Mouse (Mus musculus): Measurements from ENCODE around the gene Rhox10.
"Not testable (repeated sequence)": the region's sequence is repeated elsewhere in the genome, so short reads cannot be mapped to it uniquely, and the experiment has no call there.

The Rhox10 gene

DNA sequence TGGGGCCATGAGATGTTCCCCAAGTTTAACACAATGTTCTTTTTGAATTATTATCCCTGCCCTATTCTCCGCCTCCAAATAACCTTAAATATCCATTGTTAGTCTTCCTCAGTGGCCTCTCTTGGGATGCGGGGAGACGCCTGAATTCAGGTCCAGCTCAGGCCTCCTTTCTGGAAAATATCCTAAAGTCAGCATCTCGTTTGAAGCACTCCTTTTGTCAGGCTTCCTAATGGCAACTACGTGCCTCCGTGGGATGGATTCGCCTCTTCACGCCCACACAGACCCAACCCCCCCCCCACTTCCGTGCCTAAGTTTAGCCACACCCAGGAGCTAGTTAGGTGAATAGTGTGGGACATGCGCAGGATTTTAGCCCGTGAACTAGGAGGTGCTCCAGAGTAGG is at the start of gene Rhox10:
Gene Rhox10, plus strand, starts transcription at position 301 of the 400 bp plus-strand sequence.
- DNase-seq (ENCODE audit: low spot score in 2 of 2), result no peak

DNA sequence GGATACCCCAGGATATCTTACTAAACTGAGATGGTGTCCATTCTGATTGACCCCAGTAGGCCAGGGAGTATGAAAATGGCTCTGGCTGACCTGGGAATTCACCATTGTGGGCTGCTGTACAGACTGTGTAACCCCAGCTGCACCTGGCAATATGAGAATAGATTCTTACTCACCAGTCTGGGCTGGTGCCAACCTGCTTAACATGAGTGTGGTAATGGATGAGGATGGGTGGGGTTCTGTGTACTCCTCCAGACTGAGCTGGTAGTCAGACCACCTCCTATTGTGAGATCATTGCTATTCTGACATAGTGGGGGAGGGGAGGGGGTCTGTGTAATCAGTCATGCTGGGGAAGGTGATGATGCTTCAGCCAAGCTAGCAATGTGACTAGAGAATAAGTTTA is 47.7 kb upstream of the Rhox10 start, which contains the start of gene Btg1-ps1:
Gene Btg1-ps1, minus strand, starts transcription at position 219 of the 400 bp plus-strand sequence.
- not testable (repeated sequence) for DNase-seq (ENCODE audit: low spot score in 2 of 2)

DNA sequence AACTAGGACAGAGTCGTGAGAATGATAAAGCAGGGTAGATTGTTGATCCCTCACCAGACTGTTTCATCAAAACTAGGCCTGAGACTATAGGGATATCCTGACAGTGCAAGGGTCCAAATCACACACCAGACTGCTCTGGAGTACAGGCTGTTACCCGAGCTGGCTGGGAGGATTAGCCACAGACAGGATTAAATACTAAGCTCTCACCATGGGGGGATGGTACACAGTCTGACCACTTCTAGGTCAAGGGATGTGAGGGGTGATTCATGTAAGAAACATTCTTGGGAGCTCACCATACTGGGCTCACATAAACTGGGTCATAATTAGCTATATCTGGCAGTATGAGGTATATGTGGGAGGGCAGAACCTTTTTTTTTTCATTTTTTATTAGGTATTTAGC is 32.4 kb upstream of the Rhox10 start:
- DNase-seq (ENCODE audit: low spot score in 2 of 2), result no peak

GRCm38 (mm10) chrX:38039666-38040065 is 26.6 kb upstream of the Rhox10 start:
- DNase-seq (ENCODE audit: low spot score in 2 of 2), result no peak

GRCm38 (mm10) chrX:38043014-38043413 is 23.3 kb upstream of the Rhox10 start, which contains the start of gene Btg1-ps2:
Gene Btg1-ps2 (minus strand): TSS chrX:38043114.
- DNase-seq (ENCODE audit: low spot score in 2 of 2), result not testable (repeated sequence)

DNA sequence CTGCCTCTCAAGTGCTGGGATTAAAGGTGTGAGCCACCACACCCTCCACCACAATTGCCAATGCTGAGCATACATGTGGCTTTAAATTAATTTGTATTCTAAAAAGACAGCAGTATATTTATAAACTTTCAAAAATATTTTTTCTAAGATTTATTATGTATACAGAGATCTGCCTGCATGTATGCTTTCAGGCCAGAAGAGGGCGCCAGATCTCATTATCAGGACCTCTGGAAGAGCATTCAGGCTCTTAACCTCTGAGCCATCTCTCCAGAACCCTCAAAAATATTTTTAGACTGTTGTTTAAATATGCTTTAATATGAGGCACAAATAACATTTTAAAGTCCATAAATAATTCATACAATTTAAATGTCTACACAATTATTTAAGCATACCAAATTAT is 4.7 kb upstream of the Rhox10 start:
- peak in 1 of 2 experiments; percentile 14 for DNase-seq (ENCODE audit: low spot score in 2 of 2)

- peak; percentile 41 to 48 for DNase-seq (ENCODE audit: low spot score in 2 of 2)
Observed at GRCm38 (mm10) chrX:38084226-38084625, 18.0 kb downstream of the Rhox10 start.

DNA sequence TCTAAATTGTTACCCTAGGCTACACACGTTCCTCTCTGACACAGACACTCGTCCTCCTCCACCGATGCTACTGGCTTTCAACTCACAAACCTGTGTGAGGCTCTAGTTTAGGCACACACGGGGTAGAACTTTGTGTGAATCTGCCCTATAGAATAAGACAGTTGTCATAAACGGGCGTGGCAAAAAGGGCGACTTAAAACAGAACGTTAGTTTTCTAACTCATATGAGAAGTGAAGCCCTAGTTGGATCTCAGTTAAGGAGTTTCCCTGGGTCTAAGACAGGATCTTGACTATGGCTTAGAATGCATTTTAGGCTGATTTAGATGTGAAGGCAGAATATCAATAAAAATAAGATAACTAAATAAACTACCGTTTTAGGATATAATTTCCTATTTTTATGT is 18.8 kb downstream of the Rhox10 start, which contains the start of gene Rhox11:
Gene Rhox11, minus strand, starts transcription at position 101 of the 400 bp plus-strand sequence.
- DNase-seq (ENCODE audit: low spot score in 2 of 2), result no peak

- DNase-seq (ENCODE audit: low spot score in 2 of 2), result no peak
Observed at GRCm38 (mm10) chrX:38110807-38111206, 44.5 kb downstream of the Rhox10 start, which contains the start of gene Rhox12. Gene Rhox12 (minus strand): TSS chrX:38110907.

DNA sequence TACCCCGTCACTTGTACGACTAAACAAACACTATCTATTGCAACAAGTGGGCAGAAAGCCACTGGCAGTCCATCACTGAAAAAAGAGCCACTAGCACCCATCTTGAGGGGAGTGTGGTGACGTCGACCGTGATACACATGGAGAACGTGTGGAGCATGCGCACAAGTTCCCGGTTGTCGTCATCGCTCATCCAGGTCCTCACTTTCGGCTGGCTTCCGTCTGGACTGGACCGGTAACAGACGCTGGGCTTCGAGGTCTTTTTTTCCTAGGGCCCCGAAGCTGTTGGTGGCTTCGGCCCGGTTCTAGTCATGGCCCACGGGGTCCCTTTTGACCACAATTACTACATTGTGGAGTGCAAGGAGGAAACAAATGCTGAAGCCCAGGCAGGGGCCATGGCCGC is 54.7 kb downstream of the Rhox10 start, which contains the start of gene Rhox13:
Gene Rhox13, plus strand, starts transcription at position 238 of the 400 bp plus-strand sequence.
- DNase-seq (ENCODE audit: low spot score in 2 of 2), result no peak

Data from right cerebral cortex, adult 2 months (tissue).